Mouse (Mus musculus) stomach, postnatal 0 days (tissue): Measurements from ENCODE around the gene Vrk1.

Experiments used
- CTCF ChIP-seq: IDR thresholded peaks from 2 replicates; pipeline ENCODE4 v1.5.1; 2016; ENCODE audit warnings: antibody characterized with exemption, low read depth, mild to moderate bottlenecking, moderate library complexity
- EP300 ChIP-seq: optimal IDR thresholded peaks from 2 replicates; pipeline ENCODE3; 2016; ENCODE audit warnings: antibody characterized with exemption

DNA sequence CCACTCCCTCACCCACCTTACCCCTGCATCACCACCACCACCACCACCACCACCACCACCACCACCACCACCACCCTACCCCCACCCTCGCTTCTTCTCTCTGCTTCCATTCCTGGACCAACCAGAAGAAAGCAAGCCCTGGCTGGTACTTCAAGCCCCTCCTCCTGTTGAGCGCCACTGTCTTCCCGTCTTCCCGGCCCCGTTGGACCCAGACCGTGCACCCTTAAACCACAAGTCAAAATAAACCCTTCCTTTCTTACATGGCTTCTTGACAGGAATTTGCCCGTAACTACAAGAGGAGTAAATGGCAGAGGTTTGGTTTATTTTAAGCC lies 28.1 kb upstream of the Vrk1 start:
- TF ChIP-seq EP300 (no peak), CTCF (no peak)
